Mouse (Mus musculus): ENCODE data around the gene Wbp4.

DNA sequence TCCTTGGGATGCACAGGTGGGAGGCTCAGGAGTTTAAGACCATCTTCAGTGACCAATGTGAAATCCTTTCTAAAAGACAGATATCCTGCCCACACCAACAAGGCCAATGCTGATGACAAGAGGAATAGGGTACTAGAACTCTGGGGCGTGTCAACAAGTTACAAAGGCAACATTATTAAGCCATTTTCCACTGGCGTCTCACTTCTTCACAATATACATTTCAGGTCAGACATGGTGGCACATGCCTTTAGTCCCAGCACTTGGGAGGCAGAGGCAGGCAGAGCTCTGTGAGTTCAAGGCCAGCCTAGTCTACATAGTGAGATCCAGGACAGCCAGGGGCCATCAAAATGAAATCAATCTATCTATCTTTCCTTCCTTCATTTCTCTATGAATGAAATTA, 7.9 kb downstream of the Wbp4 start:
- no peak for TF ChIP-seq CTCF (IDR thresholded peaks at IDR 0.05; ENCODE audit: low read depth)
- no peak for TF ChIP-seq EP300 (optimal IDR thresholded peaks at IDR 0.05)
